Mouse (Mus musculus) ovary, postnatal 10 days (tissue): ENCODE data around the gene Lrrc4c.

Source experiments
- DNase-seq: peaks from one replicate; pipeline ENCODE4 v3.0.0; 2022; ENCODE audit warnings: low spot score

The Lrrc4c gene

GRCm38 (mm10) chr2:96547171-96547570 is 229.2 kb downstream of the Lrrc4c start:
- DNase-seq, result no peak

- no peak for DNase-seq
Measured at GRCm38 (mm10) chr2:96573755-96574154, 255.8 kb downstream of the Lrrc4c start.

GRCm38 (mm10) chr2:96577701-96578100 is 259.7 kb downstream of the Lrrc4c start:
- no peak for DNase-seq

- no peak for DNase-seq
Measured at GRCm38 (mm10) chr2:96580136-96580733, 262.3 kb downstream of the Lrrc4c start.

- no peak for DNase-seq
Measured at GRCm38 (mm10) chr2:96585665-96586064, 267.7 kb downstream of the Lrrc4c start.

- DNase-seq, result no peak
Measured at GRCm38 (mm10) chr2:96604801-96605200, 286.8 kb downstream of the Lrrc4c start.

GRCm38 (mm10) chr2:96614121-96614520 is 296.2 kb downstream of the Lrrc4c start:
- no peak for DNase-seq

- no peak for DNase-seq
Measured at GRCm38 (mm10) chr2:96618691-96619205, 300.8 kb downstream of the Lrrc4c start.

GRCm38 (mm10) chr2:96667113-96667512 is 349.1 kb downstream of the Lrrc4c start:
- DNase-seq, result no peak

- DNase-seq, result no peak
Measured at GRCm38 (mm10) chr2:96681806-96682205, 363.8 kb downstream of the Lrrc4c start.

- DNase-seq, result no peak
Measured at GRCm38 (mm10) chr2:96685328-96685727, 367.4 kb downstream of the Lrrc4c start.

- DNase-seq, result no peak
Measured at GRCm38 (mm10) chr2:96705004-96705403, 387.0 kb downstream of the Lrrc4c start.

- no peak for DNase-seq
Measured at GRCm38 (mm10) chr2:96707772-96708350, 389.9 kb downstream of the Lrrc4c start.

- DNase-seq, result no peak
Measured at GRCm38 (mm10) chr2:96714561-96714960, 396.6 kb downstream of the Lrrc4c start.

GRCm38 (mm10) chr2:96717353-96717752 is 399.4 kb downstream of the Lrrc4c start:
- no peak for DNase-seq

- DNase-seq, result no peak
Measured at GRCm38 (mm10) chr2:96723395-96723794, 405.4 kb downstream of the Lrrc4c start.

GRCm38 (mm10) chr2:96736081-96736480 is 418.1 kb downstream of the Lrrc4c start:
- DNase-seq, result no peak

- no peak for DNase-seq
Measured at GRCm38 (mm10) chr2:96755066-96755465, 437.1 kb downstream of the Lrrc4c start.

GRCm38 (mm10) chr2:96757701-96758100 is 439.7 kb downstream of the Lrrc4c start:
- no peak for DNase-seq

- DNase-seq, result no peak
Measured at GRCm38 (mm10) chr2:96763538-96763937, 445.6 kb downstream of the Lrrc4c start.

GRCm38 (mm10) chr2:96775376-96775775 is 457.4 kb downstream of the Lrrc4c start:
- DNase-seq, result no peak

- DNase-seq, result no peak
Measured at GRCm38 (mm10) chr2:96796681-96797385, 478.9 kb downstream of the Lrrc4c start.

- DNase-seq, result no peak
Measured at GRCm38 (mm10) chr2:96850839-96851396, 532.9 kb downstream of the Lrrc4c start.
